Mouse (Mus musculus): ENCODE measurements around the gene Lpp.
A peak's percentile ranks its signal among the peaks of the same experiment; 100 is the strongest.

Lpp gene

DNA sequence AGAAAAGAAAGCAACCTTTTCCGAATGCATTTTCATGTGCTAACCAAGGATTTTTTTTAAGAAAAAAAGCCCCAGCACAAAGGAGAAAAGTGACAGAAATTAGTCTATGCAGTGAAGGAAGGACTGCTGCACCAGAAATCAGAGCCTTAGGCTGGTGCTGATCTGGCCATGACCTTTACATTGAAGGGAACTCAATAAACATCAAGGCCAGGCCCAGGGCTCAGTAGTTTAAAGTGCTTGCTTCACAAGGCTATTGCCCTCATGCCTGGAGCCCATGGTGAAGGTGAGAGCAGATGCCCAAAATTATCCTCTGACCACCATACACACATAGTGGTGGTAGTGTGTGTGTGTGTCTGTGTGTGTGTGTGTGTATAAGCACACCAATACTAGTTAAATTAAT is 519.1 kb downstream of the Lpp start:
- no peak for DNase-seq (ENCODE audit: low read depth in 1 of 2, low spot score in 2 of 2)

DNA sequence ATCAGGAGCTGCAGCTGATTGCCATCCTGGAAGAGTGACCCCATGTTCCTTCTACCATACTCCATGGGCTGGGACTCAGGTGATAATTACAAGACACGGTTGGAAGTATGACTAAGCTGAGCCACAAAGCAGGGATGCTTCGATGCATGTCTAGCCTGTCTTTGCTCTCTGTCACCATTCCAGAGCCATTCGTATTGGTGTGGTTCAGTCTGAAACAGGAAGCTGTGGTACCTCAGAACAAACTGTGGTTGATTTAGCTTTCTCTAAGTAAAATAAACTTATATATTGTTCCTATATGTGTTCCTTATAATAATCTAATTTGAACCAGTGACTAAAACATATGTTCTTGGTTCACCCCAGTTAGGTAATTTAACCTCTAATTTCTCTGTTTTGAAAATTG is 519.7 kb downstream of the Lpp start:
- DNase-seq (ENCODE audit: low read depth in 1 of 2, low spot score in 2 of 2): no peak

DNA sequence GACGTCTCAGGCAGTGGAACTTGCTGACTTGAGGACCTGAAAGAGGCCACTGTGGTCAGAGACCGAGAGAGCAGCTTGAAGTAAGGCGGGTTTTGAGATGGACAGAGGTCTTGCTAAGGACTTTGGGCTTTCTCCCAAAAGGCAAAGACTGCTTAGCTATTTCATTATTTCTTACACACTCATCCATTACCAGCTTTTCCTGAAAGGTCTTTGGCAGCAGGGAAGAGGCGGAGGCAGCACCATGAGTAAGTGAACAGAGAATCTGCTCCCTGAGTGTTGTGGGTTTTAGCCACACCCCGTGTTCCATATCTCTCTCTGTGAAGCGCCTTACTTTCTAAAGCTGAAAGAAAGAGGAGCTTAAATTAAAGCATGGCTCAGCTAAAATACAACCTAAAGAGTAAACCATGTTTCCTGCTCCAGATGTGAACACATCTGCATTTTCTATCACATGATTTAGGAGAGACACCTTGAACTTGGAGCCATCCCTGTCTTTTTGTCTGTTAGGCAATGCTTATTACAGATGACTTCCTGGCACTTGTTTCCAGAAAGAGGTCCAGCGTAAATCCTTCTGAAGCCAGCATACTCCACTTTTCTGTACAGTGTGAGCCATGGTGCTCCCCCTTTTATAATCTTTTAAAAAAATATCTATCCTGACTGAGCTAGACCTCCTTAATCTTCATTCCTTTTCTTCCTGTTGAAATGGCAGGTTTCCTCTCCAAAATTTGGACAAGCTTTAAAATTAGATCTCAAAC is 520.5 kb downstream of the Lpp start:
- no peak for DNase-seq (ENCODE audit: low read depth in 1 of 2, low spot score in 2 of 2)

DNA sequence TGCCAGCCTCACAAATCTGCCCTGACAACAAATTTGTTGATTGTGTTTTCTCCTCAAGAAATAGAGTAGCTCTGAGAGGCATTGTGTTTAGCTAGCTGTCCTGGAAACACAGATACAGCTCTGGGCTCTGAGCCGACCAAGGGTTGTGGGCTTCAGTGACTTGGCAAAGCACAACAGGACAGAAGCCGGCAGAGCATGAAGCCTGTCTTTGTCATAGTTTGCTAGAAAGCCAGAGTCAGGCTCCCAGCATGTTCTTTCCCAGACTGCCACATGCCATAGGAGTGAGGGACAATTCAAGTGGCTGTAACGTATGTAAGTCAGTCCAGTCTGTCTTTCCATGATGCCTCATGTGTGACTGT is 521.1 kb downstream of the Lpp start:
- DNase-seq (ENCODE audit: low read depth in 1 of 2, low spot score in 2 of 2): no peak

DNA sequence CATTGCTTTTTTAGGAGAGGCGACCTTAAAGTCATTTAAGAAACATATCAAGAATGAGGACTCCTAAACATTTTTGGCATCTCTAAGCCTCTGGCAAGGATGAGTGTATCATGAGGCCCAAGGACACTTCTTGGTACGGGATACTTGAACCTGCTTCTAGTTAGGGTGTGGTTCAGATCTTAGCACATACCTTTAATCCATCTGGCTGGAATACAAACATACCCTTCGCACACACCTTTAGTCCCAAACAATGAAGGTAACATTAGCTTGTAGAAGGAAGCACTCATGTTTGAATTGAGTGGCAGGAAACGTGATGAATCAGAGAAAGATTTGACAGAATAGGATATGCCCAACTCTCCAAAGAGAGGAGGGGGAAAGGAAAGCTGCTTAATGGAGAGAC is 522.2 kb downstream of the Lpp start:
- no peak for DNase-seq (ENCODE audit: low read depth in 1 of 2, low spot score in 2 of 2)

DNA sequence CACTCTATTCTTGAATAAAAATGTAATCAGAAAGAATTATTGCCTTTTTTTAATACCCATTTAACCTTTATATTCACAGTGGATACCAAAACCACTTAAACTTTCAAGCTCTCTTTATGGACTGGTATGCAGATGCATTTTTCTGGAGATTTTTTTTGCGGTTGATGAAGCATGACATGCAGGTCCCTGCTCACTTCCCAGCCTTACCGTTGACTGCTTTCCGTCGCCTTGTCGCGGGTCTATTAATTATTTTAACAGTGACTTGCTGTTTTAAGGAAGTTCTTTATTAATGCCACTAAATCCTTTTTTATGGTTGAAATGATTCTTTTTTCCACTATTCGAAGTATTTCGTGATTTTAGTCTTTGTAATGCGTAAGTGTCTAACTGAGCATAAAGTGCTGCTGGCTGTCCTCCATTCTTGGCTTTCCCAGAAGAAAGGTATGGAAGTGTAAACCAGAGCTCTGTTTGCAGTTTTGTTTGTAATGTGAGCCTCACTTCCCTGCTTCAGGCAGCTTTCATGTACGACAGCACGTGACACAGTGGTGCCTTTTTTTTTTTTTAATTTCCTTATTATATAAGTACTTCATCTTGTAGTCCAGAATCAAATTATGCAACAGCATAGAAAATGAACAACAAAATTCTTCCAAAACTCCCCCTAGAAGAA is 526.2 kb downstream of the Lpp start:
- DNase-seq (ENCODE audit: low read depth in 1 of 2, low spot score in 2 of 2): no peak

DNA sequence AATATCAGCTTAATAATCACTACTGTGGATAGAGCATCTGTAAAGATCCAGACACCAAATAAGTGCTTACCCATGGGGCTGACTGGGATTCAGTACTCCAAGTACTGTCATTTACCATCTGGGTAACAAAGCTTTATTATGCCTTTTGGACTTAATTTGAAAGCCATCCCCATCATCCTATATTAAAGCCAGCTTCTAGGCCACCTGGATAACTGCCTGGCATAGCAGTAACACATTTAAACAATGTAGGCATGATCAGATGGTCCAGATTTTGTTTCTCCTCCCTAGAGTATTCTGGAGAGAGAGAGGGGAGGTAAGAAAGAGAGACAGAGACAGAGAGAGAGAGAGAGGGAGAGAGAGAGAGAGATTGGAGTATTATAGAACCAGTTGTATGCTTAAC is 536.8 kb downstream of the Lpp start:
- no peak for DNase-seq (ENCODE audit: low read depth in 1 of 2, low spot score in 2 of 2)

DNA sequence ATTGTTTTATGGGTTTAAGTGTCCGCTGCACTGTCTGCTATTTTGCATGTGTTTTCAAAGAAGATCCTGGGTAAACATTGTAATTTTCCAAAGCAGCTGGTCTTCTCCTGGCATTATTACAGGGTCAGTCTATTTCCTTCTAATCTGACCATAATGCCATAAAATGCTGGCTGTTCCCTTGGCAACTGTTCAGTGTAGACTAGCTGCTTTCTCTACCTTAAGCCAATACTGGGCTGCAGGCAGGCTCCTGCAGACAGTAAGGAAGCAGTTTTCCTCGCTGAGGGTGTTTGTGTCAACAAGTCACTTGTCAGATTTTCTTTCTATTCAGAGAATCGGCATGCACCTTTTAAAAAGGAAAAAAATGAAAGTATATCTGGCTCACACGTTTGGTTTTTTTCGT is 537.3 kb downstream of the Lpp start:
- no peak for DNase-seq (ENCODE audit: low read depth in 1 of 2, low spot score in 2 of 2)

DNA sequence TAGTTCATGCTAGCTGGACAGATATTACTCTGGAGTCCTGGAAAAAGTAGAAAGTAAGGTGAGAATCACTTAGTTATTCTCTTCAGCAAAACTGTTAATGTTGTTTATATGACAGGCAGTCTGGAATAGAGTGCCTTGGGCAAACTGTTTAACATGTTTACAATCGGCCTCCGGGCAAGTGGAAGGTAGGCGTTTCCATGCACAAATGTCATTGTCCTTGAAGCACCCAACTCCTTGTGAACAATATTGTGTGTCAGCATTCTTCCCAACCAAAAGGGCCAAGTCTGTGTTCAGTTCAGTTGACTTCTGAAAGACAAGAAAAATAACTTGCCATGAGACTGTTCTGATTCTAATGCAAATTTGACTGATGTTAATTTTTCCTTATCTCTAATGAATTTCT is 539.5 kb downstream of the Lpp start:
- DNase-seq (ENCODE audit: low read depth in 1 of 2, low spot score in 2 of 2): no peak

DNA sequence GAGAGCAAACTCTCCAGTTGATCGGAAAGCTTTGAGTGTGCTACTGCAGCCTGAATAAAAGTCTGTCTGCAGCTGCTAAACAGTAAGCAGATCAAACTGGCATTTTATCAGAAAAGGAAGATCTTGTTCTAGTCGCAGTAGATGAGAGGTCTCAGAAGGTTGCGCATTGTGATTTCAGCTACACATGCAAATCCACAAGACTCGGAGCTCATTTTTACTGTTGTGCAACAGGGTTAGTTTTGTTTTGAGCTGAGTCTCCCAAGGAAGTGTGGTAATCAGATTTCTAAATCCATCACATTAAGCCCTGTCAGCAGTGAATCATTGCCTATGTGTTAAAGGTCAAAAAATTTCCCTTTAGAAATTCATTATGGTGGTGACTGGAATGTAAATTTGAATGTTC is 540.4 kb downstream of the Lpp start:
- peak; percentile 17 to 18 for DNase-seq (ENCODE audit: low read depth in 1 of 2, low spot score in 2 of 2)

DNA sequence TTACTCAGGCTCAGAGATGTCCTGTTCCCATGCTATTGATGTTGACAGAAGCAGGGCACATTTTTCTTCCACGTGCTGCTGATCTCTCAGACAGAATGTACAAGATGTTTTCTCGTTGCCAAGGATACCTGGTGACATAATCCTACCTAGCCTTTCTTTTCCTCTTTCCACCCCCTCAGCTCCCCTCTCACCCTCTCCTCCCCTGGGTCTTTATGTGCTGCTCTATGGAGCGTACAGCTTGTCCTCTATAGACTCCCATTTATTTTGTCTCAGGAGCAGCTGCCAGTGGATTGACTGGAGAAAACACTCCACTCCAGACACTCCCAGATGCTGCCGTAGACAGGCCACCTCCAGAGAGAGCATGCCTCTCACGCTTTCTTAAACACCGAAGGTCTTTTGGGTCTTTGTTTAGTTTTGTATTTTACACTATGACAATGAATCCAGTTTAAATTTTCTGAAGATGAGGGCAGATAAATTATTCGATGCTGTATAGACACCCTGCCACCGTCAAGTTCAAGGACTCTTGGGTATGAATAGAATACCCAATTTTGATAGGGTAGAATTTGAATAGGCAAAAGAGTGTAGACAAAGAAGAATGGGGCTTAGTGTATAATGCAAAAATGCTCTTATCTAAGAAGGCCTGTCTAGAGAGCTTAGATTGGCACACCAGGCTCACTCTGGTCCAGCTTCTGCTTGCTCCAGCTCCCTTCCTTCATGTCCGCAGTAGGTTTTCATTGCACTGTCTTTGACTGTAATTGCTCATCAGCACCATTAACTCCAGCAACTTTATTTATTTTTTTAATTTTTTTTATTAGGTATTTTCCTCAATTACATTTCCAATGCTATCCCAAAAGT is 548.2 kb downstream of the Lpp start:
- no peak for DNase-seq (ENCODE audit: low read depth in 1 of 2, low spot score in 2 of 2)

DNA sequence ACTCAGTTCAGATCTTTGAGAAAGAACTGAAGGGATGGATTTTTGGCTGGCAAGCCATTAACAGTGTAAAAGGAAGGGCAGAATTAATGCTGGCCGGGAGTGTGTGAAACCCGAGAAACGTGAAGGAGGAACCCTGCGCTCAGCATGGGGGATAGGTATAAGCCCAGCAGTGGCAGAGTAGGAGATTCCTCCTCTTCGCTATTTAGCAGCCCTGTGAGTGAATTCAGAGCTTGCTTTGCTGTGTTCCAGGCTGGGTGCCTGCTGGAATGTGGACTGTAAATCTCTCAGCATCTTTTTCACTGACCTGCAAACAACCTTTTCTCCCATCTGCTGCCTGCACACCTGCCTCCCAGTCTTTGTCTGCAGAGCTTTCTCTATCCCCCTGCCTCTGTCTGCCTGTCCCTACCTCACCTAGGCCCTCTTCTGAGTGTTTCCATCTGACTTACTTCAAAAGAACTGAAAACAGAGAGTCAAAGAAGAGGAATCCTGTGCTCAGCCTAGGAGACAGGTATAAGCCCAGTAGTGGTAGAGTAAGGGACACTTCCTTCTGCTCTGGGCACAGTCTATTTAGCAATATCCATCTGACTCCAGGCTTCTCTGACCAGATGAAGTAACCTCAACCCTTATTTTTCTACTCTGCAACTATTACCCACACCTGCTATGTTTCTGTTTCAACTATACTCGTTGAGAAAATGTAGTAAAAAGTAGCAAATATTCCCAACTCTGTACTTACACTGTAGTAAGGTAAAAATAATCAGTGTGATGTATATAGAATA is 550.4 kb downstream of the Lpp start:
- DNase-seq (ENCODE audit: low read depth in 1 of 2, low spot score in 2 of 2): no peak

DNA sequence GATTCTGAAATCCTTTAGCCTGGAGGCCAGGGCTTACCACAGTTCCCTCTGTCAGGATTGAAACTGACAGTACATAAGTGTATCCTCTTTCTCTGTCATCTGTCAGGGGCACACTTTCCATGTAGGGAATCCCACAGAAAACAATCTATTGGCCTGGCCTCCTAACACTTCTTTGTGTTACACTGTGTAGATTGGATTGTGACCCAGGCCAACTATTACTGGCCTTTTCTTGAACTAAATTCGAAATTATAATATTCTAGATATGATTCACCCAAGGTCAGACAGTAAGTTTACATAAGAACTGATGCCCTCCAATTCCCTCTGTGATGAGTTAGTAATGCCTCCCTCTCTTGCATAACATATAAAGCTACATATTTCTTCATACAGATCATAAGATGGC is 553.0 kb downstream of the Lpp start:
- no peak for DNase-seq (ENCODE audit: low read depth in 1 of 2, low spot score in 2 of 2)

DNA sequence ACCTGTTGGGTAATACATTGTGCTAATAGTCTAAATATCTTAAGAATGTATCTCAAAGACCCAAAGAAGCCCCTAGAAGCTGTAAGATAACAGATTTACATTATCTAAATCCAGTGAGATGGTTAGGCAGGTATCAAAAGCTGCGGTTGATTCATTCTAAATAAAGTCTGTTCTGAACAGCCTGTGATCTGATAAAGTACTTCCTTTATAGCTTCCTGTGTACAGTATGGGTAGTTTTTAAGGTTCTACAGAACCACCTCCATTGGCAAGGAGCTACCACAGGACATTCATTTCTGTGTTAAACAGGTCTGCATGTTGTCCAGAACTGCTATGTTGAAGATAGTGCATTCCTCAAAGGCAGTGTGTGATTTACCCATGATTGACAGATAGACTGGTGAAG is 554.2 kb downstream of the Lpp start:
- DNase-seq (ENCODE audit: low read depth in 1 of 2, low spot score in 2 of 2): no peak

DNA sequence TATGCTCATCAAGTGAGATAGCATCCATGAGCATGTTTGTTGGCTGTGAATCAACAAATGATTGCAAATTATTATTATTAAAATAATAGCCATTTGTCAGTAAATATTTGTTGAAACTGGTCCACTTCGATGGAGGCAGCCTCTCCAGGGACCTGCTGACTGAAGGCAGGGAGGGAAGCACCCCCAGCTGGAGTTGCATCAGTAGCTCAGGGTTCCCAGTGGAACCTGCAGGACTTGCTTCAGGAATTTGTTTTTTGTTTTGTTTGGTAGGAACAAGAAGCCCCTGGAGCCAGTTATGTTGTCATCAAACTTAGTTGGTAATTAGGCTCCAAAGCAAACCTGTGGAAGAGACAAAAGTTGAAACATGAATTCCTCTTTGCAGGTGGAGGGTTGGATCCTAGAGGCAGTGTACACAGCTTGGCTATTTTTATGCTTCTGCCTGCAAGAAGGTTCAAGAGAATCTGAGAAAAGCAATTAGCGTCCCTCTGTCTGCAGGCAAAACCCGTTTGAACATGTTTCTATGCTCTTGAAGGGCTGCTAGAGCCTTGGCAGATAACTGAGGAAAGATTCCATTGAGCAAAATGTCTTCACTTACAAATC is 554.9 kb downstream of the Lpp start:
- no peak for DNase-seq (ENCODE audit: low read depth in 1 of 2, low spot score in 2 of 2)

DNA sequence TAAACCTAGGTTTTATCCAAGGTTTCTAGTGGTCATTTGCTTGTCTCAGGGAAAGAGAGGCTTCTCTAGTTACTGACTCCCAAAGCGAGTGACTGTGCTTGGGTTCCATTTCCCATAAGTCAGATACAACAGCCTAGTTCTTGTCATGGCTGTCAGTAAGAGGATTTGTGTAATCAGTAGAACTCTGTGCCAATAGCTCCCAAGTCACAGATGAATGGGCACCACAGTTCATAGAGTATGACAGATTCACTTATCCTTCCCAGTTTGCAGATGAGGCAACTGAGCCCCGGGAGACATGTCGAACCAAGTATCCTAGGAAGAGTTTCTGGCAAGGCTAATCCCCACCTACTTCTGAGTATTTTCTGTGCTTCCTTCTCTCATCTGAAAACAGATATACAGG is 556.0 kb downstream of the Lpp start:
- DNase-seq (ENCODE audit: low read depth in 1 of 2, low spot score in 2 of 2): no peak

DNA sequence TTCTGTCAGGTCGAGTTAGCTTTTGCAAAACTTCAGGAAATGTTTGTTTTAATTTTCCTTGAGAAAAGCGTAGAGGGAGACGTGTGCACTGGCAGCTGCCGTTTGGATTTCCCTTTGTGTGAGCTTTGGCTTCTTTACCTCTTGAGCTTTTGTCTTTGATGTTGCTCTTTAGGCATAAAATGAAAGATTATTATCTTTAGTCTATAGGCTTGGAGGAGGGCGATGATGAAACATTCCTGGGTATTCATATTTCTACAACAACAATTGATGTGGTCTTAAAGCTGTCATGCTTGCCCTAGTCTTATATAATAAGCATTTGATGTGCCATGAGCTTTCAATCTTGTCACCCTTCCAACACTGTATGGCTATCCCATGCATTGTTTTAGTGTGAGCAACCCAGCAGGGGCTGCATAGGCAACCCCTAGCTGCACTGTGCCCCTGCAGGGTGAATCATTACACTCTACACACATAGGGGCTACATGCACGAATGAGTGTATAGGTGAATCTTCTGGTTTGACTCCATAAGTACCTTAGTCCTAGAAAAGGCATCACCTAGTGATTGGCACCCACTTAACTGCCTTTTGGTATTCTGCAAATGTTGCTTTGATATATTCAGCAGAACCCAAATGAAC is 556.9 kb downstream of the Lpp start:
- DNase-seq (ENCODE audit: low read depth in 1 of 2, low spot score in 2 of 2): no peak

DNA sequence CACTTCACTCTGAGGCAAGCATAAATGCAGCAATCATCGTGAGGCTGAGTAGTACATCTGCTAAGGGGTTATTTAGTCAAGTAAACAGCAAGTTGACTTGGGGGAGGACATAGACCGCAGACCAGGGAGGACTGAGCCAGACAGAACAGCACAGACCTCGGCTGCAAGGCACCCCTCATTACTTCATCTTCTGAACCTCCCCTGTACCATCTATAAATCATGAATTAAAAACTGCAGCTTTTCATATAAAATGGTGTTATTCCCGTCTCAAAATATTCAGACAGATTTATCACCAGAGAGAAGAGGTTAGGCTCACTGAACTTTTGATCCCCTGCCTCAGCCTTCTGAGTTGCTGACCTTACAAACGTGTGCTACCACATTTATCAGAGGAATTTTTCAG is 558.6 kb downstream of the Lpp start:
- no peak for DNase-seq (ENCODE audit: low read depth in 1 of 2, low spot score in 2 of 2)

DNA sequence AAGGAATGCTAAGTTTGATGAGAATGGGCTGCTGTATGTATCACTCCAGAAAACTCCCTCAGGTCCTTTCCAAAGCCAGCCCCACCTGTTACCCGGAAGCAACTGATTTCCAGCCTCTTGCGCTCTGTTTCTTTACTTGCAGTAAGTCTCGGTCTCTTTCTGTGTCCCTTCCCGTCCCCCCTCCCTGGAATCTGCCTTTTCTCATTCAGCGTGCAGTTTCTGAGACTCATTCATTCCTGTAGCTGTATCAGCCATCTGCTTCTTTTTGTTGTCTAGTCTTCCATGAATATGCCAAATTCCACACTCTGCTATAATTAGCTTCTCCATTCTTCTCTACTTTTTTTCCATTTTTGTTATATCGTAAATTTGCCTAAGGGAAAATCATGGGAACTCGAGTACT is 561.7 kb downstream of the Lpp start:
- DNase-seq (ENCODE audit: low read depth in 1 of 2, low spot score in 2 of 2): no peak

DNA sequence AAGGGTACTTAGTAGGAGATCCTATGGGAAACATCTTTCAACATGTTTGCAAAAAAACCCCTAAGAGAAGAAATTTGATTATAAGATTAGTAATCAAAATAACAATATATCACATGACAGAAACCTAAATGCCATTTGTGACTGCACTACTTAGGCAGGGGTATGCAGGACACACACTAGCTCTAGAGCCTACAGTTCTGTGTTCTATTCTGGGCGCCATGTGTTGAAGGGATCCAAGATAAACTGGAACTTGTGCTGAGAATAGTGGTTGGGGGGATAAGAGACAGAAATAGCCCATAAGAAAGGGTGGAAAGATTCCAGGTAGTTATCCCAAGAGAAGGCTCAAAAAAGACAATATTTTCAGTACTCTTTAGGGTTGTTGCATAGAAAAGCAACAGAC is 565.4 kb downstream of the Lpp start:
- no peak for DNase-seq (ENCODE audit: low read depth in 1 of 2, low spot score in 2 of 2)

Data from monocyte, adult 2 months (primary cell).